Mouse (Mus musculus): Measurements from ENCODE around the gene Iqcf6. TPM values are rescaled to one million over a fixed set of nuclear protein-coding genes. Genes with fewer than 3 reads are reported as not detected.

Gene Iqcf6
- total and polyA plus RNA-seq, 3 experiments, result not detected

GRCm38 (mm10) chr9:106676571-106676970 is 50.2 kb downstream of the Iqcf6 start:
- ATAC-seq (ENCODE audit: extremely low read depth, insufficient number of reproducible peaks, low FRiP score, poor library complexity, severe bottlenecking), result no peak
- no peak overlapping the region for H3K4me3 ChIP-seq (ENCODE audit: low read depth, low read length)
- H3K36me3 ChIP-seq (replicated peaks), result peaks cover 100% of the 10 kb centered on the region
- DNase-seq (ENCODE audit: low spot score), result no peak
- no peaks in the 10 kb centered on the region for H3K9me3 ChIP-seq (replicated peaks)
- H3K4me1 ChIP-seq (ENCODE audit: insufficient read depth, low read depth, low read length), result peaks cover 3% of the 10 kb centered on the region; the same call in 1 of the 2 replicates
- TF ChIP-seq CTCF (IDR thresholded peaks at IDR 0.05; ENCODE audit: low read depth, low read length) (no peak), TAL1 (conservative IDR thresholded peaks at IDR 0.05; ENCODE audit: low read depth, low read length) (no peak), GATA1 (IDR thresholded peaks at IDR 0.05; ENCODE audit: borderline replicate concordance, low read length) (no peak), POLR2AphosphoS5 (IDR thresholded peaks at IDR 0.05; ENCODE audit: insufficient replicate concordance, low read depth, low read length) (no peak), GATA2 (IDR thresholded peaks at IDR 0.05; ENCODE audit: borderline replicate concordance, low read depth, low read length) (no peak)
- H3K27me3 ChIP-seq (ENCODE audit: insufficient read depth, low read length), result no peaks in the 10 kb centered on the region

Other genes starting within 250 kb of the Iqcf6 start
- gene Rpl29, start 197.1 kb upstream of the Iqcf6 start, total RNA-seq (2014; fragmentation: Nextera tagmentation), result 149 and 190 TPM in 2 replicates
- 81.1 and 107 TPM in 2 replicates for gene Rpl29, start 197.1 kb upstream of the Iqcf6 start, total RNA-seq (2017)
- gene Rpl29, start 197.1 kb upstream of the Iqcf6 start, polyA plus RNA-seq (2012), result 29.5 and 38.8 TPM in 2 replicates
- gene Acy1, start 188.3 kb upstream of the Iqcf6 start, total RNA-seq (2014; fragmentation: Nextera tagmentation), result 6.0 and 11.6 TPM in 2 replicates
- 11.0 and 17.1 TPM in 2 replicates for gene Acy1, start 188.3 kb upstream of the Iqcf6 start, total RNA-seq (2017)
- gene Acy1, start 188.3 kb upstream of the Iqcf6 start, polyA plus RNA-seq (2012), result 12.7 and 16.5 TPM in 2 replicates
- gene Abhd14b, start 179.1 kb upstream of the Iqcf6 start, total RNA-seq (2014; fragmentation: Nextera tagmentation), result 6.9 and 7.7 TPM in 2 replicates
- gene Abhd14b, start 179.1 kb upstream of the Iqcf6 start, total RNA-seq (2017), result 2.6 and 3.1 TPM in 2 replicates
- 2.3 and 3.1 TPM in 2 replicates for gene Abhd14b, start 179.1 kb upstream of the Iqcf6 start, polyA plus RNA-seq (2012)
- gene Abhd14a, start 178.9 kb upstream of the Iqcf6 start, total RNA-seq (2014; fragmentation: Nextera tagmentation), result 4.8 and 5.7 TPM in 2 replicates
- gene Abhd14a, start 178.9 kb upstream of the Iqcf6 start, total RNA-seq (2017), result 7.7 and 8.4 TPM in 2 replicates
- gene Abhd14a, start 178.9 kb upstream of the Iqcf6 start, polyA plus RNA-seq (2012), result 22.4 and 24.0 TPM in 2 replicates
- gene Pcbp4, start 173.3 kb upstream of the Iqcf6 start, total RNA-seq (2014; fragmentation: Nextera tagmentation), result 9.2 and 9.9 TPM in 2 replicates
- gene Pcbp4, start 173.3 kb upstream of the Iqcf6 start, total RNA-seq (2017), result 2.8 and 3.0 TPM in 2 replicates
- gene Pcbp4, start 173.3 kb upstream of the Iqcf6 start, polyA plus RNA-seq (2012), result 18.9 and 22.1 TPM in 2 replicates
- gene Gpr62, start 160.6 kb upstream of the Iqcf6 start, total RNA-seq (2014; fragmentation: Nextera tagmentation), result not detected in 2 replicates
- gene Gpr62, start 160.6 kb upstream of the Iqcf6 start, total RNA-seq (2017), result not detected in 2 replicates
- not detected in 2 replicates for gene Gpr62, start 160.6 kb upstream of the Iqcf6 start, polyA plus RNA-seq (2012)
- gene Rrp9, start 150.6 kb upstream of the Iqcf6 start, total RNA-seq (2014; fragmentation: Nextera tagmentation), result 25.7 and 45.8 TPM in 2 replicates
- 32.6 and 39.2 TPM in 2 replicates for gene Rrp9, start 150.6 kb upstream of the Iqcf6 start, total RNA-seq (2017)
- gene Rrp9, start 150.6 kb upstream of the Iqcf6 start, polyA plus RNA-seq (2012), result 357 and 455 TPM in 2 replicates
- 3.5 TPM in 1 of 2 replicates, not detected in the other for gene Parp3, start 149.6 kb upstream of the Iqcf6 start, total RNA-seq (2014; fragmentation: Nextera tagmentation)
- gene Parp3, start 149.6 kb upstream of the Iqcf6 start, total RNA-seq (2017), result 2.8 and 3.2 TPM in 2 replicates
- 0.48 and 0.85 TPM in 2 replicates for gene Parp3, start 149.6 kb upstream of the Iqcf6 start, polyA plus RNA-seq (2012)
- not detected in 2 replicates for gene Iqcf1, start 126.6 kb upstream of the Iqcf6 start, total RNA-seq (2014; fragmentation: Nextera tagmentation)
- gene Iqcf1, start 126.6 kb upstream of the Iqcf6 start, total RNA-seq (2017), result not detected in 2 replicates
- gene Iqcf1, start 126.6 kb upstream of the Iqcf6 start, polyA plus RNA-seq (2012), result not detected in 2 replicates
- 3.6 and 5.3 TPM in 2 replicates for gene Iqcf5, start 112.0 kb upstream of the Iqcf6 start, total RNA-seq (2014; fragmentation: Nextera tagmentation)
- gene Iqcf5, start 112.0 kb upstream of the Iqcf6 start, total RNA-seq (2017), result 0.76 and 1.2 TPM in 2 replicates
- gene Iqcf5, start 112.0 kb upstream of the Iqcf6 start, polyA plus RNA-seq (2012), result 0.13 TPM in 1 of 2 replicates, not detected in the other
- gene Iqcf3, start 65.0 kb upstream of the Iqcf6 start, total RNA-seq (2014; fragmentation: Nextera tagmentation), result not detected in 2 replicates
- gene Iqcf3, start 65.0 kb upstream of the Iqcf6 start, total RNA-seq (2017), result not detected in 2 replicates
- not detected in 2 replicates for gene Iqcf3, start 65.0 kb upstream of the Iqcf6 start, polyA plus RNA-seq (2012)
- not detected in 2 replicates for gene Iqcf4, start 55.6 kb upstream of the Iqcf6 start, total RNA-seq (2014; fragmentation: Nextera tagmentation)
- not detected in 2 replicates for gene Iqcf4, start 55.6 kb upstream of the Iqcf6 start, total RNA-seq (2017)
- not detected in 2 replicates for gene Iqcf4, start 55.6 kb upstream of the Iqcf6 start, polyA plus RNA-seq (2012)
- not detected in 2 replicates for gene Grm2, start 29.5 kb downstream of the Iqcf6 start, total RNA-seq (2014; fragmentation: Nextera tagmentation)
- gene Grm2, start 29.5 kb downstream of the Iqcf6 start, total RNA-seq (2017), result 0.12 and 0.16 TPM in 2 replicates
- not detected in 2 replicates for gene Grm2, start 29.5 kb downstream of the Iqcf6 start, polyA plus RNA-seq (2012)
- gene Tex264, start 59.3 kb downstream of the Iqcf6 start, total RNA-seq (2014; fragmentation: Nextera tagmentation), result 39.7 and 54.5 TPM in 2 replicates
- gene Tex264, start 59.3 kb downstream of the Iqcf6 start, total RNA-seq (2017), result 52.3 and 63.6 TPM in 2 replicates
- 39.1 and 40.6 TPM in 2 replicates for gene Tex264, start 59.3 kb downstream of the Iqcf6 start, polyA plus RNA-seq (2012)
- 28.8 and 32.6 TPM in 2 replicates for gene Rad54l2, start 162.6 kb downstream of the Iqcf6 start, total RNA-seq (2014; fragmentation: Nextera tagmentation)
- gene Rad54l2, start 162.6 kb downstream of the Iqcf6 start, total RNA-seq (2017), result 13.8 and 21.0 TPM in 2 replicates
- 7.4 and 8.7 TPM in 2 replicates for gene Rad54l2, start 162.6 kb downstream of the Iqcf6 start, polyA plus RNA-seq (2012)
- 65.0 and 111 TPM in 2 replicates for gene Dcaf1, start 195.3 kb downstream of the Iqcf6 start, total RNA-seq (2014; fragmentation: Nextera tagmentation)
- 63.4 and 72.4 TPM in 2 replicates for gene Dcaf1, start 195.3 kb downstream of the Iqcf6 start, total RNA-seq (2017)
- gene Dcaf1, start 195.3 kb downstream of the Iqcf6 start, polyA plus RNA-seq (2012), result 5.7 and 9.2 TPM in 2 replicates